Mouse (Mus musculus) CH12.LX (cell line): ENCODE results near the gene Arl6ip6. TPM values are rescaled to one million over a fixed set of nuclear protein-coding genes. Genes with fewer than 3 reads are reported as not detected.
A peak's percentile ranks its signal among the peaks of the same experiment; 100 is the strongest.

ENCODE experiments used
- DNase-seq: peaks from one replicate; pipeline ENCODE4 v3.0.0-alpha.2; 2013; ENCODE audit errors: extremely low read depth
- H3K27ac ChIP-seq: 2 replicates; pipeline ENCODE4 v1.5.1; 2012; ENCODE audit warnings: low read depth, mild to moderate bottlenecking, control low read depth, moderate library complexity; ENCODE audit not compliant: insufficient read depth
- H3K27me3 ChIP-seq: replicated peaks from 2 replicates; pipeline ENCODE3; 2012; ENCODE audit warnings: inconsistent platforms
- H3K36me3 ChIP-seq, 2 experiments: replicated peaks in 1 of 2; 2 replicates each; pipeline versions ENCODE3 to v1.6.1; 2012; ENCODE audit warnings: inconsistent platforms in 1 of 2, low read length in 1 of 2, mild to moderate bottlenecking in 1 of 2, mixed read lengths in 1 of 2, moderate library complexity in 1 of 2; ENCODE audit not compliant: control insufficient read depth in 1 of 2, insufficient read depth in 1 of 2
- H3K4me1 ChIP-seq, 2 experiments: 2 replicates each; pipeline ENCODE4 v1.6.1; 2012; ENCODE audit warnings: inconsistent platforms in 1 of 2, moderate library complexity in 1 of 2; ENCODE audit not compliant: insufficient read depth in 2 of 2, control insufficient read depth in 1 of 2
- H3K4me2 ChIP-seq: 2 replicates; pipeline ENCODE4 v1.6.1; 2012; ENCODE audit warnings: low read depth, mild to moderate bottlenecking, control low read depth; ENCODE audit not compliant: poor library complexity, insufficient read depth, severe bottlenecking
- H3K4me3 ChIP-seq, 3 experiments: fragments of 150-350 bp in 1 of 3; sonication (generic) in 1 of 3; replicated peaks in 1 of 3; 2 replicates each; pipeline versions ENCODE3 to v1.5.1; 2011 to 2012; ENCODE audit warnings: low read depth in 2 of 3, low read length in 2 of 3, mild to moderate bottlenecking in 2 of 3, moderate library complexity in 2 of 3, control low read depth in 1 of 3, improper control_type of control experiment in 1 of 3, inconsistent platforms in 1 of 3, mixed read lengths in 1 of 3; ENCODE audit not compliant: poor library complexity in 1 of 3
- H3K79me2 ChIP-seq: replicated peaks from 2 replicates; pipeline ENCODE4 v1.6.1; 2012; ENCODE audit warnings: mild to moderate bottlenecking, moderate library complexity; ENCODE audit not compliant: control insufficient read depth, poor library complexity, insufficient read depth, severe bottlenecking; ENCODE audit errors: extremely low read depth
- H3K9ac ChIP-seq: 2 replicates; pipeline ENCODE4 v1.6.1; 2012; ENCODE audit warnings: low read depth, mild to moderate bottlenecking, control low read depth, moderate library complexity; ENCODE audit not compliant: insufficient read depth
- H3K9me3 ChIP-seq: replicated peaks from 2 replicates; pipeline ENCODE3; 2012; ENCODE audit warnings: low read length, inconsistent platforms, mixed read lengths
- BHLHE40 ChIP-seq: IDR thresholded peaks from 2 replicates; pipeline ENCODE4 v1.6.1; 2011; ENCODE audit warnings: mild to moderate bottlenecking, low read depth, low read length, improper control_type of control experiment
- CHD1 ChIP-seq: IDR thresholded peaks from 2 replicates; pipeline ENCODE4 v1.6.1; 2012; ENCODE audit warnings: low read depth, low read length, improper control_type of control experiment, inconsistent platforms
- CHD2 ChIP-seq: IDR thresholded peaks from 2 replicates; pipeline ENCODE4 v1.6.1; 2011; ENCODE audit warnings: low read length, improper control_type of control experiment
- CTCF ChIP-seq, 2 experiments: IDR thresholded peaks in 1 of 2; conservative IDR thresholded peaks in 1 of 2; 2 replicates each; pipeline ENCODE4 v1.5.1; 2011 to 2012; ENCODE audit warnings: low read depth in 2 of 2, low read length in 2 of 2, improper control_type of control experiment in 1 of 2, inconsistent platforms in 1 of 2, mild to moderate bottlenecking in 1 of 2, moderate library complexity in 1 of 2
- E2F4 ChIP-seq: IDR thresholded peaks from 2 replicates; pipeline ENCODE4 v1.6.1; 2011; ENCODE audit warnings: low read depth, low read length, improper control_type of control experiment; ENCODE audit not compliant: insufficient replicate concordance
- ELF1 ChIP-seq: IDR thresholded peaks from 2 replicates; pipeline ENCODE4 v1.6.1; 2014; ENCODE audit warnings: low read depth, mild to moderate bottlenecking, inconsistent platforms, low read length, improper control_type of control experiment
- EP300 ChIP-seq: IDR thresholded peaks from 2 replicates; pipeline ENCODE4 v1.6.1; 2011; ENCODE audit warnings: low read length, improper control_type of control experiment
- ETS1 ChIP-seq: conservative IDR thresholded peaks from 2 replicates; pipeline ENCODE4 v1.6.1; 2012; ENCODE audit warnings: low read depth, mild to moderate bottlenecking, inconsistent platforms, low read length, improper control_type of control experiment, moderate library complexity
- GABPA ChIP-seq: IDR thresholded peaks from 2 replicates; pipeline ENCODE4 v1.6.1; 2012; ENCODE audit warnings: low read depth, low read length, improper control_type of control experiment, inconsistent platforms; ENCODE audit not compliant: insufficient replicate concordance
- HCFC1 ChIP-seq: IDR thresholded peaks from 2 replicates; pipeline ENCODE4 v1.6.1; 2012; ENCODE audit warnings: low read depth, mild to moderate bottlenecking, inconsistent platforms, low read length, improper control_type of control experiment
- IRF4 ChIP-seq: IDR thresholded peaks from 2 replicates; pipeline ENCODE4 v1.6.1; 2014; ENCODE audit warnings: low read depth, mild to moderate bottlenecking, inconsistent platforms, low read length, improper control_type of control experiment
- JUN ChIP-seq: IDR thresholded peaks from 2 replicates; pipeline ENCODE4 v1.6.1; 2011; ENCODE audit warnings: low read depth, mild to moderate bottlenecking, low read length, improper control_type of control experiment, moderate library complexity; ENCODE audit not compliant: insufficient read depth
- JUND ChIP-seq: conservative IDR thresholded peaks from 2 replicates; pipeline ENCODE4 v1.6.1; 2011; ENCODE audit warnings: low read depth, low read length, improper control_type of control experiment
- KAT2A ChIP-seq: IDR thresholded peaks from 2 replicates; pipeline ENCODE4 v1.6.1; 2012; ENCODE audit warnings: low read length, improper control_type of control experiment, inconsistent platforms; ENCODE audit not compliant: insufficient replicate concordance
- MAFK ChIP-seq: IDR thresholded peaks from 2 replicates; pipeline ENCODE4 v1.6.1; 2011; ENCODE audit warnings: low read length, improper control_type of control experiment; ENCODE audit not compliant: insufficient replicate concordance
- MAX ChIP-seq: IDR thresholded peaks from 2 replicates; pipeline ENCODE4 v1.6.1; 2011; ENCODE audit warnings: low read length, improper control_type of control experiment
- MAZ ChIP-seq: IDR thresholded peaks from 2 replicates; pipeline ENCODE4 v1.6.1; 2012; ENCODE audit warnings: low read depth, mild to moderate bottlenecking, inconsistent platforms, low read length, improper control_type of control experiment, moderate library complexity
- MEF2A ChIP-seq: IDR thresholded peaks from 2 replicates; pipeline ENCODE4 v1.6.1; 2014; ENCODE audit warnings: low read depth, mild to moderate bottlenecking, inconsistent platforms, low read length, improper control_type of control experiment, borderline replicate concordance
- MXI1 ChIP-seq: IDR thresholded peaks from 2 replicates; pipeline ENCODE4 v1.6.1; 2011; ENCODE audit warnings: mild to moderate bottlenecking, low read depth, low read length, improper control_type of control experiment
- MYC ChIP-seq: IDR thresholded peaks from 2 replicates; pipeline ENCODE4 v1.6.1; 2011; ENCODE audit warnings: low read depth, mild to moderate bottlenecking, improper control_type of control experiment, low read length
- NELFE ChIP-seq: IDR thresholded peaks from 2 replicates; pipeline ENCODE4 v1.6.1; 2011; ENCODE audit warnings: low read depth, low read length, improper control_type of control experiment
- NRF1 ChIP-seq: IDR thresholded peaks from 2 replicates; pipeline ENCODE4 v1.6.1; 2014; ENCODE audit warnings: low read depth, mild to moderate bottlenecking, inconsistent platforms, low read length, improper control_type of control experiment, moderate library complexity
- PAX5 ChIP-seq: IDR thresholded peaks from 2 replicates; pipeline ENCODE4 v1.6.1; 2012; ENCODE audit warnings: low read length, inconsistent platforms, mixed read lengths
- POLR2A ChIP-seq: IDR thresholded peaks from 2 replicates; pipeline ENCODE4 v1.6.1; 2011; ENCODE audit warnings: low read depth, mild to moderate bottlenecking, improper control_type of control experiment, low read length
- POLR2AphosphoS2 ChIP-seq: IDR thresholded peaks from 2 replicates; pipeline ENCODE4 v1.6.1; 2011; ENCODE audit warnings: low read depth, low read length, improper control_type of control experiment
- RAD21 ChIP-seq: IDR thresholded peaks from 2 replicates; pipeline ENCODE4 v1.6.1; 2011; ENCODE audit warnings: low read depth, mild to moderate bottlenecking, low read length, improper control_type of control experiment, moderate library complexity
- RCOR1 ChIP-seq: conservative IDR thresholded peaks from 2 replicates; pipeline ENCODE4 v1.6.1; 2012; ENCODE audit warnings: low read depth, mild to moderate bottlenecking, inconsistent platforms, low read length, improper control_type of control experiment
- SIN3A ChIP-seq: IDR thresholded peaks from 2 replicates; pipeline ENCODE4 v1.6.1; 2012; ENCODE audit warnings: low read length, improper control_type of control experiment, inconsistent platforms
- SMC3 ChIP-seq: IDR thresholded peaks from 2 replicates; pipeline ENCODE4 v1.6.1; 2011; ENCODE audit warnings: low read depth, low read length, improper control_type of control experiment
- TBP ChIP-seq: conservative IDR thresholded peaks from 2 replicates; pipeline ENCODE4 v1.6.1; 2011; ENCODE audit warnings: low read depth, low read length, improper control_type of control experiment
- TCF12 ChIP-seq: IDR thresholded peaks from 2 replicates; pipeline ENCODE4 v1.6.1; 2014; ENCODE audit warnings: low read depth, mild to moderate bottlenecking, inconsistent platforms, low read length, improper control_type of control experiment
- UBTF ChIP-seq: IDR thresholded peaks from 2 replicates; pipeline ENCODE4 v1.6.1; 2012; ENCODE audit warnings: low read depth, mild to moderate bottlenecking, inconsistent platforms, low read length, improper control_type of control experiment, moderate library complexity
- USF1 ChIP-seq: IDR thresholded peaks from 2 replicates; pipeline ENCODE4 v1.6.1; 2014; ENCODE audit warnings: low read depth, mild to moderate bottlenecking, inconsistent platforms, low read length, improper control_type of control experiment
- USF2 ChIP-seq: conservative IDR thresholded peaks from 2 replicates; pipeline ENCODE4 v1.6.1; 2011; ENCODE audit warnings: low read depth, low read length, improper control_type of control experiment
- ZC3H11A ChIP-seq: IDR thresholded peaks from 2 replicates; pipeline ENCODE4 v1.6.1; 2012; ENCODE audit warnings: low read depth, mild to moderate bottlenecking, inconsistent platforms, low read length, improper control_type of control experiment
- ZKSCAN1 ChIP-seq: IDR thresholded peaks from 2 replicates; pipeline ENCODE4 v1.6.1; 2012; ENCODE audit warnings: low read depth, inconsistent platforms, low read length, improper control_type of control experiment, borderline replicate concordance
- ZMIZ1 ChIP-seq: IDR thresholded peaks from 2 replicates; pipeline ENCODE4 v1.6.1; 2012; ENCODE audit warnings: low read depth, mild to moderate bottlenecking, inconsistent platforms, low read length, improper control_type of control experiment
- ZNF384 ChIP-seq: IDR thresholded peaks from 2 replicates; pipeline ENCODE4 v1.6.1; 2012; ENCODE audit warnings: low read depth, low read length, improper control_type of control experiment, inconsistent platforms
- dilution Hi-C: fragments of 300-500 bp; cut with MboI; formaldehyde crosslinking; loops from 2 replicates; pipeline ENCODE4 v1.14.3; 2020; ENCODE audit warnings: low sequenced_read_pairs; ENCODE audit not compliant: extremely low pct_unique_long_range_greater_than_20kb, extremely low pct_ligation_motif_present
- in situ Hi-C: fragments of 300-500 bp; cut with MboI; formaldehyde crosslinking; loops from 3 replicates; pipeline ENCODE4 v1.14.3; 2019; ENCODE audit warnings: low sequenced_read_pairs, low pct_ligation_motif_present, low pct_unique_long_range_greater_than_20kb, mixed read lengths
- polyA plus RNA-seq: library from polyadenylated mRNA; unstranded; fragments of >175 nt; gene quantifications from 2 replicates; pipeline ENCODE4 v1.2.1, GENCODE M21; 2012; ENCODE audit warnings: low read depth; ENCODE audit not compliant: insufficient read length
- total RNA-seq, 2 experiments: library from RNA; depleted of rRNA; stranded (reverse); fragments of 300-350 nt in 1 of 2; fragments of >200 nt in 1 of 2; gene quantifications; 2 replicates each; pipeline ENCODE4 v1.2.3; 2012 to 2014

Arl6ip6 gene
- total RNA-seq (2012; rRNA removed) (29.1 and 29.3 TPM in 2 replicates), total RNA-seq (2014; rRNA removed) (54.4 and 54.5 TPM in 2 replicates), polyA plus RNA-seq (43.7 and 47.8 TPM in 2 replicates)

DNA sequence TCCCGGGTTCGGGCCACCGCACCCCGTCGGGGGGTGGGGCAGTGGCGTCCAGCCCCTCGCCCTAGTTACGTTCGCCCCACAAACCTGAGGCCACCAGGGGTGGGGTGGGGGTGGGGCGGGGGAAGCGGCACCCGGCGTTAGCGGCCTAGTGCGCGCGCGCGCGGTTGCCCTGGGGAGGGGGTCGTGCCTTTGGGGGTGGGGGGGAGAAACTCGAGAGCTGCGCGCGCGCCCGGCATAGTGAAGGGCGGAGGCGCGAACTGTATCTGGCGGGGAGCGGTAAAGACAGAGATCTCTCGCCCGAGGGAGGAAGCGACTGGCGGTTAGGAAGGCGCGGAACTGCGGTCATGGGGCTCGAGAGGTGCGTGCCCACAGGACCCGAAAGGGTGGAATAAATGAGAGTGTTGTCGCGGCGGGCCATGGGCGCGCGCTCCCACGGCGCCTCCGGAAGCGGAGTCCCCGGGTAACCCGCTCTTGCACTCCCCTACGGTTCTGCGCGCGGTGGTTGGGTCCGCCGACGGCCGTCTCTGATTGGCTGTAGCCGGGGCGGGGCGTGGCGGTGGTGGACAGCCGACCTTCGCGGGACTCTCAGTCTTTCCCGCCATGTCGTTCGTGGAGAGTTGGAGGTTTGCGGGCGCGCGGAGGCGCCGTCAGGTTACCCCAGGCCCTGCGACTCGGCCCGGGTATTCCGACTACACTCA, at the start of gene Arl6ip6:
TSS of gene Arl6ip6 (plus strand) at position 204 of the 698 bp plus-strand sequence.
- peak; percentile 88 for DNase-seq
- in situ Hi-C loops (no loop called here), dilution Hi-C loops (no loop called here)
- peaks cover 52% of the 10 kb centered on the region for H3K79me2 ChIP-seq
- H3K36me3 ChIP-seq = peaks cover 10 to 36% of the 10 kb centered on the region in 2 experiments
- H3K9ac ChIP-seq = peak within 1 kb of the TSS; percentile 99
- H3K4me3 ChIP-seq = peak within 1 kb of the TSS; percentile 80 to 91 (median 90)
- peaks cover 0 to 32% of the 10 kb centered on the region in 2 experiments; a peak in 2 of 4 replicates for H3K4me1 ChIP-seq
- peak within 1 kb of the TSS; percentile 82 for H3K27ac ChIP-seq
- peak; percentile 69 for TF ChIP-seq MXI1
- no peak for TF ChIP-seq JUND
- 0 out of 2 replicates have a peak, but pooled peaks have one; percentile 23 for TF ChIP-seq NRF1
- peak; percentile 92 for TF ChIP-seq NELFE
- TF ChIP-seq MAZ = no peak
- no peak for TF ChIP-seq JUN
- TF ChIP-seq CHD2 = peak; percentile 57; the same call in 1 of the 2 replicates
- peak; percentile 14; the same call in 1 of the 2 replicates for TF ChIP-seq IRF4
- peak; percentile 94 for TF ChIP-seq CHD1
- no peak for TF ChIP-seq CTCF (conservative IDR thresholded peaks at IDR 0.05 in 1 of 2, IDR thresholded peaks at IDR 0.05 in 1 of 2; ENCODE audit: low read depth in 2 of 2, low read length in 2 of 2)
- TF ChIP-seq USF1 = no peak
- no peak for TF ChIP-seq UBTF
- TF ChIP-seq BHLHE40 = no peak
- TF ChIP-seq SMC3 = no peak
- TF ChIP-seq PAX5 = no peak
- no peak for TF ChIP-seq EP300
- peak; percentile 72; the same call in 1 of the 2 replicates for TF ChIP-seq POLR2AphosphoS2
- peak; percentile 90 for TF ChIP-seq TCF12
- TF ChIP-seq GABPA = no peak
- TF ChIP-seq ZC3H11A = no peak
- TF ChIP-seq ZMIZ1 = peak; percentile 93
- TF ChIP-seq ZNF384 = no peak
- TF ChIP-seq RCOR1 = no peak; the same call in 1 of the 2 replicates
- TF ChIP-seq MEF2A = no peak; the same call in 1 of the 2 replicates
- TF ChIP-seq ELF1 = peak; percentile 66
- TF ChIP-seq SIN3A = peak; percentile 79
- no peak for TF ChIP-seq ETS1
- TF ChIP-seq POLR2A = peak; percentile 90
- TF ChIP-seq MYC = no peak
- TF ChIP-seq E2F4 = peak; percentile 94
- no peak for TF ChIP-seq USF2
- no peak for TF ChIP-seq MAFK
- TF ChIP-seq KAT2A = no peak
- TF ChIP-seq ZKSCAN1 = no peak
- TF ChIP-seq HCFC1 = peak; percentile 61
- TF ChIP-seq MAX = peak; percentile 76; the same call in 1 of the 2 replicates
- no peak for TF ChIP-seq RAD21
- TF ChIP-seq TBP = peak; percentile 77
- no peaks in the 10 kb centered on the region for H3K9me3 ChIP-seq
- H3K4me2 ChIP-seq = peak within 1 kb of the TSS; percentile 92
- no peaks in the 10 kb centered on the region for H3K27me3 ChIP-seq
